Mouse (Mus musculus) stomach, embryonic 16.5 days (tissue): ENCODE data around the gene Tat. TPM values are rescaled to one million over a fixed set of nuclear protein-coding genes. Genes with fewer than 3 reads are reported as not detected.

ENCODE experiments used
- polyA plus RNA-seq: library from polyadenylated mRNA; unstranded; fragments of >200 nt; fragmentation: Nextera tagmentation; extraction: Ambion mirVana; gene quantifications from 2 replicates; pipeline ENCODE4 v1.2.1, GENCODE M21; 2015

The Tat gene
- polyA plus RNA-seq, 1 experiment from 2014 or later = not detected

Other genes with a start within 250 kb of the Tat start
- gene Ap1g1, start 211.9 kb upstream of the Tat start, polyA plus RNA-seq = 42.5 and 45.7 TPM in 2 replicates
- 2.8 TPM in 2 replicates for gene Phlpp2, start 121.9 kb upstream of the Tat start, polyA plus RNA-seq
- gene Marveld3, start 28.2 kb upstream of the Tat start, polyA plus RNA-seq = 6.5 and 7.1 TPM in 2 replicates
- 0.94 and 1.6 TPM in 2 replicates for gene Chst4, start 49.3 kb downstream of the Tat start, polyA plus RNA-seq
- 6.5 and 7.1 TPM in 2 replicates for gene Zfp612, start 89.3 kb downstream of the Tat start, polyA plus RNA-seq
- gene Gm21964, start 110.8 kb downstream of the Tat start, polyA plus RNA-seq = not detected in 2 replicates
- gene Gm17720, start 112.3 kb downstream of the Tat start, polyA plus RNA-seq = not detected in 2 replicates
- gene Calb2, start 177.8 kb downstream of the Tat start, polyA plus RNA-seq = 0.15 and 0.47 TPM in 2 replicates
- gene Cmtr2, start 225.2 kb downstream of the Tat start, polyA plus RNA-seq = 8.5 and 9.2 TPM in 2 replicates